Mouse (Mus musculus): ENCODE measurements around the gene Mitf. TPM values are rescaled to one million over a fixed set of nuclear protein-coding genes. Genes with fewer than 3 reads are reported as not detected.

Mitf gene
- total RNA-seq, 2 experiments from 2014 or later = 54.0 to 58.1 TPM

DNA sequence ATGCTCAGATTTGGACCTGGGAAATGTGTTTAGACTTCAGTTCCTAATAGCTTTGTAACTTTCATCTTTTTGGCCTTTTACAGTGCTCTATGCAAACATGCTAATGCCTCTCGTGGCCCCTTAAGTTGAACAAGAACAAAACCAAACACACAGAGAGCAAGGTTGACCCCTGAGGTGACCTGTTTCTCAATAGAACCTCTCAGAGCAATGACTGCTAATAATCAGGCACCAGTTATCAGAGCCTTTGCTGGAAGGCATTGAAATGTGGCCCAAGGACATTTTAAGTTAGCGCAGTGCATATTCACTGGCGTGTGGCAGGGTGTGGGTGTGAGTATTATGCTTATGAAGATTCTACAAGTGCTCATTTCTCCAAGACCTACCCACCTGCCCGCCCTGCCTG, 194.7 kb downstream of the Mitf start:
- DNase-seq = no peak
- intact Hi-C loops (cut with DNase I) = loop anchor here (5.0 to 10.0 kb wide), 4 partner anchors 84 to 727 kb away; no protein-coding TSS in a partner anchor

DNA sequence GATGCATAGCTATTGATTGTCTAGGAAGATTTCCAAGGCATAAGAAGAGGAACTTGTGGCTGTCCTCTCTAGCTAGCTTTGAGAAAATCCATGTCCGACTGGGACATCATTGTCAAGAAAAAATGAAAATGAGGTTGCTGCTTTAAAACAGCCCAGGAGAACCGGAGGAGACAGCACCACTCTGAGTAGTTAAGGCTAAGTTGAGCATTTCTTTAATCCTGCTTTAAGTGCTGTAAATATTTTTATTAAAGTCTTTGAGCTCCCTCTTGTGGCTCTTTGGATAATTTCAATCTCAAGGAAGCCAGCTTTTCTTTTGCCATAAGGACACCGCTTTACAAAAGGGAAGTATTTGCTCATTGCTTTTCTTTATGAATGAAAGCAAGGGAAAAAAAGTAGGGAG, 196.3 kb downstream of the Mitf start:
- DNase-seq = peak; percentile 35 to 44
- intact Hi-C loops (cut with DNase I) = loop anchor here (1.0 to 10.0 kb wide), 5 partner anchors 86 to 728 kb away; no protein-coding TSS in a partner anchor

DNA sequence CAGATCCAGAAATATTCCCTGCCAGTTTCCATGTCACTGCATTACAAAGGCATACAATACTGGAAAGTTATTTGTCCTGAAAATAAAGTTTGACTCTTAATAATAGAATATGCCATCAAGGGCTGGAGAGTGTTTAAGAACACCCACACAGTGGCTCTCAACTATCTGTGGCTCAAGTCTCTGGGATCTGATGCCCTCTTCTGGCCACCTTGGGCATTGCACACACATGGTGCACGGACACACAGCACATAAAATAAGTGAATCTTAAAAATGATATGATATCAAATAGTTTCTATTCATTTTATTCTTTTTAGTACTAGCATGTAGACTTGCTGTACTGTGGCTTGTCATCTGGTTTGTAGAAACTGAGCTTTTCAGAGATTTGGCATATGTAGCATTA, 198.7 kb downstream of the Mitf start:
- intact Hi-C loops (cut with DNase I) = loop anchor here (10.0 kb wide), 2 partner anchors 481 to 731 kb away; no protein-coding TSS in a partner anchor
- peak; percentile 31 to 62 for DNase-seq

DNA sequence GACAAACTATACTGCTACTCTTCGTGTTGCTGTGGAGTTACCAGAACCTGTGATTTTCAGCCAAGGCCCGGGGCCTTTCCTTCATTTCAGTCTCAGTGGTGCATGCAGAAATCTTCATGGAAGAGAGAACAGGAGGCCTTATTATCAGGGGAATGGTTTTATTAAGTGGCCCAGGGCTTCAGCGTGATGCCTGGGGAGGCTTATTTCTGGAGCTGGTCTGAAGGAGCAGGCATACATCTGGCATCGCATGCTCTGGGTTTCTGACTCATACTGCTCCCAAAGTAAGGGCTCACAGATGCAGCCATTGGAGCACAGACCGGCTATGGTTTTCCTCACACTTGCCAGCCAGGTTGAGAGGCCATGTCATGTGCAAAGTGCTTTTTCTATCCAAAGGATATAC, 208.2 kb downstream of the Mitf start:
- no peak for DNase-seq
- intact Hi-C loops (cut with DNase I) = no loop called here

DNA sequence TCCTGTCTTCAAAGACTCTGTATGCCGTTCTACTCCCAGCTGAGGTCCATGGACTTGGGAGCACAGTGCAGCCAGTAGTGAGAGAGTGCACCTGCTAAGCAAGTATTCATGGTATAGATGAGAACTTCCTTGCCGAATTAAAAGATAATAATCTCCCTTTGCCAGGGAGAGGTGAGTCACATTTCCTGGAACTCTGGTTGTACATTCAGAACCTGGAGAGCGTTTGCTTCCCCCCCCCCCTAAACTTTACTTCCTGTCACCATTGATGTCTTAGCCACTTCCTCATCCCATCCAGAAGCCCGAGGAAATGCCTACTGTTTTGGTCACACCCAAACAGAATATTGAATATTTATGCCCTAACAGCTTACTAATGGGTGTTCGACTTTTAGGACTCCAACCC, 209.0 kb downstream of the Mitf start:
- intact Hi-C loops (cut with DNase I) = no loop called here

DNA sequence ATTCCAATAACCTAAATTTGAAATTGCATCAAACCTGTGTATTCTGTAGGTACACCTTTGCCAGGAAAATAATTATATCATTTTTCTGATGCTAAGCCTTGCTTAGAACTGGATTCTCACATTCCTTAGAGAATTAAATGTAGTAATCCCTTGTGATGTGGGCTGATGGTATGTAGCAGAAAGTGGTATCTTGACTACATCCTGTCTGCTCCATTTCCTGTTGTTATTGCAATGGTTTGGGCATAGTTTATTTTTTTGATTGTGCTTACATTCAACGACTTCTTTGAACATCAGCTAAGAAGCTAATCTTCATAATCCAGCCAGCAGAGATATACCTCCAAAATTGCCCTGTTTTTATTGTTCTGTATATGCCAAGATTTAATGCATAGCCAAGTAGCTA, 217.0 kb downstream of the Mitf start:
- DNase-seq = no peak
- intact Hi-C loops (cut with DNase I) = no loop called here

More for the DNA sequence above, 209.0 kb downstream of the Mitf start:
- DNase-seq = no peak

DNA sequence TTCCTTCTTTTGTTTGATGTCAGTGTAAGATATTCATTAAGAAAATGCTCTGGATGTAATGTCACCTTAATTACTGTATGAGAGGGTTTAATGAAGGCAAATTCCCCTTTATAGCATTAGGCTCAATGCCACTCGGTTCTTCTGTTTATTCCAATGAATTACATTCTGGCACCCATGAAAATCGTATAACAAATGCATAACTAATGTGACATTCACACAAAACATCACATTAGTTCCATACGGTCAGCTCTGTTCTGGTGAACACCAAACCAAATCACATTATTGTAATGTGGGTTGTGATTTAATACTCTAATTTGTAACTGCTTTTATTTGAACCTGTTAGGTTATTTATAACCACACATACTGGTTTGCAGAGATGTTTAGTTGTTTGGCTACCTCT, 231.7 kb downstream of the Mitf start:
- intact Hi-C loops (cut with DNase I) = no loop called here
- DNase-seq = no peak

DNA sequence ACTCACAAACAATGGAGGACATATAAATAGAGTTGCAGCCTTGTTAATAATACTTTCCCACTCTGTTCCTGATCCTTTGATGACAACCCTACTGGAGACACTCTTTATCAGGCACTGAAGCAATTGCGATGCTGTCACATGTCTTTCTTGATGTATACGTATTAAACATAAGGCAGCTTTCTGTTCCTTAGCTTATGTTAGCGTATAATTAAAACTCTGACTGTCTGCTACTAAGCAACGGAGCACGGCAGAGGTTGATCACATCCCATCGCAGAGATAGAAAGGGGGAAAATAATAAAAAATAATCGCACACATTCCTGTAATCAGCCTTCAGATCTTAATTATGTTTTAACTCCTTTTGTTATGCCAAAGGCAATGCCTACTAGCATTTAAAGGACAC, 234.9 kb downstream of the Mitf start:
- intact Hi-C loops (cut with DNase I) = no loop called here
- DNase-seq = no peak

DNA sequence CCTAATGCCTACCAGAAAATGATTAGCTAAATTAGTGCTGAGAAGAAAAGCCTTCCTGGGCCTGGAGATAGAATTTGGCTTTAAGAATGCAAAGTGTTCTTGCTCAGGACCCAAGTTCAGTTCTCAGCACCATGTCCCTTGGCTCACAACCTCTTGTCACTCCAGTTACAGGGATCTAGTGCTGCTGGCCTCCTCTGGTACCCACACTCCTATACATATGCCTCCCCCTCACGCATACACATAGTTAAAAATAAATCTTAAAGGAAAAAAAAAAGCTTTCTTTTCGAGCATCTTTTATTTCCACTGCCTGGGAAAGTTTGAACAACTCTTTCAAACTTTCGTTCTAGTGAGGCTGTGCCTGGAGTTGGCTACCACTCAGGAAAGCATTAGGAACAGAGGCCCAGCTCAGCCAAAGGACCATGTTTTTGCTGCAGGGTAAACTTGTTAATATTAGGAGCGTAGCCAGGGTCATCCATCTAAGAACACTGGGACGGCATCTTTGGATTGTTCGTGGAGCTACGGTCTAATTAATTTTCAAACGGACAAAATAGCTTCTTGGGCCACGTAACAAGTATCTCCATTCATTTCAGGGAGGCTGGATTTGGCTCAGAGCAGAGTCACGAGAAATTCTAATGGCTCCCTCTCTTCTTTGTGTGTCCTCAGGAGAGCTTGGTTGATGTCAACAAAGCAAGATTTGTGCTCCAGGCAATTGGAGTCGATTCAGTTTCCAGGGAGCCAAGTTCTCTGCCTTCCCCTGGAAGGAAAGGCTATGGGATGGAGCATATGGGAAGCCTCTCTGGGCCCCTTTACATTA, 239.7 kb downstream of the Mitf start:
- peak in 1 of 2 experiments; percentile 0 for DNase-seq
- intact Hi-C loops (cut with DNase I) = no loop called here

DNA sequence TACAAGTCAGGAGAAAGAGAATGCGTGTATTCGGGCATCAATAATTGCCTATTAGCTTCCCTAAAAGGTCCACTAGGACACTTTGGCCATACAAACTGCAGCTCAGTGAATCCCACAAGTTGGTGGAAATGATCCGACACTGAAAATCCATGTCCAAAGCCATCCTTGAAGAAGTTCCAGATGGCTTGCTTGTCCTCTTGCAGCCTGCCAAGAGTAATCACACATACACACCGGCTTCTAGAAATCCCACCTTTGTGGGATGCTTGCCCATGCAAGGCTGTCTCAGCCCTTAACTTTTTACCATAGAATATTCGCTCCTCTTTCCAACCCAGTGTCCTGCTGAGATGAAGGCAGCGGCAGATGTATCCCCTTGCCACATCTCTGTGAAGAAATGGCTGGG, 240.9 kb downstream of the Mitf start:
- no peak for DNase-seq
- intact Hi-C loops (cut with DNase I) = no loop called here

DNA sequence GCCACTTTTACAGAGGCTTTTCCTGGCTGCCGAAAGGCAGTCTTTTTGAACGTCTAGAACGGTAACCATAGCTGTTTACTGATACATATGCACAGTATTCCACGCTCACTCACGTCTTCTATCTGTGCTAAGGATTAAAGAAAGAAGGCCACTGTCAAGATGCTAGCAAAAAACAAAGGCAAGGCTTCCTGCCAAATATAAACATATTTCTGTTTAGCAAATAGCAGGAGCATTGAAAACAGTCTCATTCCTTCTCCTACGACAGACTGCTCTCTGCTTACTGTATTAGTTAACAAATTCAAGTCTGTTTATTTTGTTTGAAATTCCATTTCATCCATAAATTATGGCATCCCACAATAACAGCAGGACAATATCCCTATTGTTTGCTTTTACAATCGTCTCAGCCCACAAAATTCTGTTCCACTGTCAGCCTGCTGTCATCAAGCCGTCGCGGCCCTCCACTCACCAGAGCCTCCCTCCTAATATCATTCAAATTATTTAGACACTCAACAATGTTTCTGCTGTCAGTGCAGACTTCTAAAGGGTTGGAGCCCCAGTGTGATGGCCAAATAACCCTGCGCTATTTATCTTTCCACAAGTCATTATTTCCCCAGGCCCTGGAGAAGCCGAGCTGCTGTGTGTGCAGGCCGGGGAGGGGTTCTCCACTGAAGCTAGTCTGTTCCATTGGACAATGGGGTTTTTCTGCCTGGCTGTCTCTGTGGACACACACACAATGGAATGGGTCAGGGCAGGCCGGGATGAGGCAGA, 242.0 kb downstream of the Mitf start:
- intact Hi-C loops (cut with DNase I) = no loop called here
- no peak for DNase-seq

DNA sequence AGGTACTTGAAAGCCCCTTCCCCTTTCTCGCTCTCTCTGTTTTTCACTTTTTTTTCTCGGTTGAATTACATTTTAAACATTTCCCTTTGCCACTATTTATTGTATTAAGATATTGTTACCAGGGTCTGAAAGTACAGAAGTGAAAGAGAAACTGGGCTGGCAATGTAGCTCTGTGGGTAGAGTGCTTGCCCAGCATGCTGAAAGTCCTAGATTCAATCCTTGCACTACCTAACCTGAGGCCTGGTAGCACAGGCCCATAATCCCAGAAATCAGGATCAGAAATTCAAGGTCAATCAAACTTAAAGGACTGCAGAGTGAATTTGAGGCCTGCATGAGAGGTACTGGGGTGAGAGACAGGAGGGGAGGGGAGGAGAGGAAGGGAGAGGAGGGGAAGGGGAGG, 242.7 kb downstream of the Mitf start:
- no peak for DNase-seq
- intact Hi-C loops (cut with DNase I) = no loop called here

DNA sequence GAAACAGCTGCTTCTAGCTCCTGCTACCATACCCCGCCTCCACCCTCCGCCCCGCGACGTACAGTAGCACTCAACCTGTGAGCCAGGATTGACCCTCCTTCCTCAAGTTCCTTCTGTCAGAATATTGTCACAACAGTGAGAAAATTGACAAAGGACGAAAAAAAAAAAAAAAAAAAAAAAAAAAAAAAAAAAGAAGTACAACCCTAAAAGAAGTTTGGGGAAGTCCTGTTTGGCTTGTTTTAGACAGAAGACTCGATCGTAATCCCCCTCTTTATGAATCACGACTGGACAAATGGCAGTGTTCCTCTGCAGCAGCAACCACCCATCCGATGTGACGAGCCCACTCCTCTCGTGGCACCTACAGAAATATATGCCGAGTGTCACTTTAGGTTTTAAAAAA, 255.0 kb downstream of the Mitf start:
- DNase-seq = no peak
- intact Hi-C loops (cut with DNase I) = no loop called here

DNA sequence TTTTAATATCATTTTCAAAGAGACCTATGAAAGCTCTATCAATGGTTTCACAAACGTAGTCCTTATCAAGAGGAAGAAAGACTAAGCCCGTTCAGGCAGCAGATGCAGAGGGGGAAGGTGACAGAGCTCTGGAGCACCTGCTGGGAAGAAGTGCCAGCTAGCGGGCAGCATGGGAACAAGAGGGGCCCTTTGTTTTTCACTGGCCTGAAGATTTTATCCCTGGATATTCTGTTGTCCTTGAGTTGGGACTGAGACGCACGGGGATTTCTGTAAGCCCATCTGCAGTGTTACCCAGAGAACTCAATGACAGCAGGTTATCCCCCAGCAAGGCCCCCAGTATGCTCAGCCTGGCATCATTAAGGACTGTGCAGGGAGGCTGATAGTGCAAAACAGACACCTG, 258.1 kb downstream of the Mitf start:
- intact Hi-C loops (cut with DNase I) = no loop called here
- no peak for DNase-seq

DNA sequence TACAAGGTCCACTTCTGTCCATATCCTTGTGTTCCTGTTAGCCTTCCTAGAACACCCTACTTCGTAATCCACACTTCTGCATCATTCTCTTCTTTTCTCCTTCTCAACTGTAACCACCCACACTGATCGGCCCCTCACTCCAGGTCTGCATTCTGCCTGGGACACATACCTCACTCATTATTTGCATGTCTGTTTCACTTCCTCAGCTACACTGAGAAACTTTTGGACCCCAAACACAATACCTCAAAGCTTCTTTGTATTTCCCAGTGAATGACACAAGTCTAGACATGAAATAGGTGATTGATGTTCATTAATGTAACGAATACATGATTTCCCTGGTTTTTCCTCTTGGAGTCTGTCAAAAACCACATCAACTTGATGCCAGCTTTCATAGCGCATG, 259.6 kb downstream of the Mitf start:
- intact Hi-C loops (cut with DNase I) = no loop called here

More for the DNA sequence above, 259.6 kb downstream of the Mitf start:
- no peak for DNase-seq

Other genes with a start within 250 kb of the Mitf start
- gene Frmd4b, start 189.5 kb upstream of the Mitf start, total RNA-seq (2021) = 10 to 100 TPM; 21.6 to 24.3 TPM

All from heart, postnatal 10 days (tissue).